Mouse (Mus musculus) stomach, embryonic 14.5 days (tissue): ENCODE measurements around the gene Gramd1a. TPM values are rescaled to one million over a fixed set of nuclear protein-coding genes. Genes with fewer than 3 reads are reported as not detected.

Experiments
- ATAC-seq: fragments of 200-750 bp; cut with Nextera tagmentation; 2 replicates; pipeline ENCODE4 v1.8.0; 2017; ENCODE audit warnings: low read depth, moderate TSS enrichment; ENCODE audit not compliant: insufficient number of reproducible peaks, insufficient read depth, low FRiP score
- H3K27ac ChIP-seq: fragments of 300-500 bp; sonication (generic); 2 replicates; pipeline ENCODE4 v1.5.1; 2014; ENCODE audit warnings: mild to moderate bottlenecking, low read length, moderate library complexity, mixed read lengths
- H3K27me3 ChIP-seq: fragments of 300-500 bp; sonication (generic); 2 replicates; pipeline ENCODE4 v1.6.1; 2014; ENCODE audit warnings: low read length, control low read depth, mixed read lengths; ENCODE audit not compliant: control insufficient read depth, insufficient read depth
- H3K36me3 ChIP-seq: fragments of 300-500 bp; sonication (generic); 2 replicates; pipeline ENCODE4 v1.6.1; 2014; ENCODE audit warnings: mild to moderate bottlenecking, control low read depth, low read length, moderate library complexity, mixed read lengths; ENCODE audit not compliant: control insufficient read depth, insufficient read depth
- H3K4me1 ChIP-seq: fragments of 300-500 bp; sonication (generic); 2 replicates; pipeline ENCODE4 v1.6.1; 2014; ENCODE audit warnings: low read length, control low read depth, mixed read lengths; ENCODE audit not compliant: control insufficient read depth, insufficient read depth
- H3K4me2 ChIP-seq: fragments of 300-500 bp; sonication (generic); replicated peaks from 2 replicates; pipeline ENCODE4 v1.6.1; 2014; ENCODE audit warnings: low read depth, low read length, control low read depth
- H3K4me3 ChIP-seq: fragments of 300-500 bp; sonication (generic); 2 replicates; pipeline ENCODE4 v1.5.1; 2014; ENCODE audit warnings: low read depth, low read length, control low read depth
- H3K9ac ChIP-seq: fragments of 300-500 bp; sonication (generic); replicated peaks from 2 replicates; pipeline ENCODE4 v1.6.1; 2014; ENCODE audit warnings: low read depth, mild to moderate bottlenecking, control low read depth, low read length, moderate library complexity, mixed read lengths
- H3K9me3 ChIP-seq: fragments of 300-500 bp; sonication (generic); 2 replicates; pipeline ENCODE4 v1.6.1; 2016; ENCODE audit warnings: low read depth, low read length, control low read depth; ENCODE audit not compliant: control insufficient read depth
- WGBS: fragments of 180-500 bp; shearing (Covaris S2); extraction: QIAGEN DNeasy Blood & Tissue Kit; methylation state at CpG from one replicate; pipeline ENCODE4 v1.1.7; 2014; 5-methylcytosine and 5-hydroxymethylcytosine counted together
- polyA plus RNA-seq: library from polyadenylated mRNA; unstranded; fragments of >200 nt; fragmentation: Nextera tagmentation; extraction: Ambion mirVana; gene quantifications from 2 replicates; pipeline ENCODE4 v1.2.1, GENCODE M21; 2014

Gramd1a gene
- polyA plus RNA-seq, 1 experiment from 2014 or later: 62.1 TPM

DNA sequence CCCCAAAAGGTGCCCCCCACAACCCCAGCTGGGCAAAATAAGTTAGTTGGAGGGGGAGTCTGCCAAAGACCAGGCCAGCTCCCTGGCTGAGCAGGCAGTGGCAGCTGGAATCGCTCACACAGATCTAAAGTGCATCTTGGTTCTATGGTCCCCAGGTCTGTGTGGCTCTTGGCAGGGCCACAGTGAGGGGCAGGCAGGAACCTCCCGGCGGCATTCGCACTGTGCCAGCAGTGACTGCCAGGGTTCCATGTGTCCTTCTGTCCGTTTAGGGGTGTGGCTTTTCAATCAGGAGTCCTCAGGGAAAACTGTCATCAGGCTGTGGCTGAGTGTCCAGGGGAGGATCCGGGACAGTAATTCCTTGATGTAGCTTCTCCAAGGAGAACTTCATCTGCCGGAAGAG, 25.5 kb downstream of the Gramd1a start:
- Histone ChIP-seq H3K9me3 (no peaks in the 10 kb centered on the region), H3K4me2 (no peak overlapping the region), H3K27me3 (peaks cover 7% of the 10 kb centered on the region; the same call in 1 of the 2 replicates), H3K36me3 (peaks cover 62% of the 10 kb centered on the region), H3K4me3 (no peak overlapping the region), H3K9ac (no peak overlapping the region), H3K4me1 (0 out of 2 replicates have a peak, but pooled peaks cover 4% of the 10 kb centered on the region), H3K27ac (no peak overlapping the region)
- ATAC-seq: no peak
- WGBS: 91% methylated on average over 7 of the region's 7 CpGs

DNA sequence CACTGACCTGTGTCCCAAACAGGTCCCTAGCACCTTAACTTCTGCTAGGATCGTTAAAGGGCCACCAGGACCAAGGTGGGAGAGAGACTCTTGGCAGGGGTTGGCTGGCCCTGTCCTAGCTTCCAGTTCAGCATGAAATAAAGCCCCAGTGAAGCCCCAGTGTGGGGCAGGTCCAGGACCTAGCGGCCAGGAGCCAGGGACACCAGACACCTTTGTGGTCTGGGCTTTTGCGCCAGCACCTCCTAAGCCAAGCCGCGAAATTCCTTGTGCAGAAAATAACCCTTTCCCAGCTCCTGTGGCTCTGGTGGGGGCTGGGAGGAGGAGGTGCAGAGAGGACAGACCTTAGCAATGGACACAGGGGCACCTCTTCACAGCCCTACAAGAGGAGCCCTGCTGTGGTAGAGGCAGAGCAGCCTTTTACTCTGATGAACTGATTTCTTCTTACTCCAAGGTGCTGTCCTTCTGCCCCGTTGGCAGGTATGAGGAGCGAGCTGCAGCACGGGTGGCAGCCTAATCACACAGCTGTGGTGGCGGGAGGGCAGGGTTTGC, 27.5 kb downstream of the Gramd1a start:
- Histone ChIP-seq H3K36me3 (peaks cover 46% of the 10 kb centered on the region), H3K27me3 (peaks cover 7% of the 10 kb centered on the region; the same call in 1 of the 2 replicates), H3K4me3 (no peak overlapping the region), H3K4me2 (no peak overlapping the region), H3K27ac (no peak overlapping the region), H3K4me1 (0 out of 2 replicates have a peak, but pooled peaks cover 4% of the 10 kb centered on the region), H3K9me3 (no peaks in the 10 kb centered on the region), H3K9ac (no peak overlapping the region)
- ATAC-seq: no peak
- 63% methylated on average over 9 of the region's 9 CpGs for WGBS

DNA sequence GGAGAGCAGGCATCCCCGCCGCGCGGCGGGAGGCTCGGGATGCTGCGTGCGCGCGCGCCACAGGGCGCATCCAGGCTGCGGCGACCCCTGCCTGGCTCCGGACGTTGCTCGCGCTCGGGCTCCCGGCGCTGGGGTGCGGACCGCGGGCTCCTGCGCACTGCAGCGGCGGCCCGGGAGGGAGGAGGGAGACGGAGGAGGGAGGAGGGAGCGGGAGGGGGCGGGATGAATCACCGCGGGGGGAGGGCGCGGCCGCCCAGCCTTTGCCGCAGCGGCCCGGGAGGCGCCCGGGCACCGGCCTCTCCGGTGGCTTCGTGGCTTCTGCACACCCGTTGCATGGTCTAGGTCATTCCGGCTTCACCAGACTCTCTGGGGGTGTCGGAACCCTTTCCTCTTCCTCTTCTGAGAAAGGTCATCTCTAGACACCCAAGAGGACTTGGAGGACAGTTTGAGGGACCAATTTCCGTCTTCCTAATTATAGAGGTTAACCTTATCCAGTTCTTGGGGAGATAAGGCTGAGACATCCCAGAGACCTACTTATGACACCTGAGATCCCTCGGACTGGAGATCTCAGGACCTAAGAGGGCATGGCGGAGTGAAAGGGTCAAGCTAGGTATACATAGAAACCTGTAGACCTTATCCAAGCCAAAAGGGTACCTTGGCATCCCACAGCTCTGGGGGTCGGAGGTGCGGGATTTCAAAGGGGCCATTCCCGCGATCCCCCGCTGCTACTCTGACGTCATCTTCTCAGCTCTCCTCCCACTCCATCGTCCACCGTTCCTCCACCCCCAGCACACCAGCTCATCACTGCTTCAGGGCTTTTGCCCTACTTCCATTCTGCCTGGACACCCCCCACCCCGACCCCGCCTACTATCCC, 28.6 kb downstream of the Gramd1a start, which contains the start of gene Scn1b:
Scn1b (minus strand) TSS at position 153 of the 874 bp plus-strand sequence.
- Histone ChIP-seq H3K4me3 (peak within 1 kb of the TSS; percentile 47), H3K4me2 (peak within 1 kb of the TSS; percentile 96), H3K4me1 (0 out of 2 replicates have a peak, but pooled peaks cover 4% of the 10 kb centered on the region), H3K36me3 (peaks cover 35% of the 10 kb centered on the region), H3K9ac (peak within 1 kb of the TSS; percentile 46; the same call in 1 of the 2 replicates), H3K27me3 (peaks cover 7% of the 10 kb centered on the region; the same call in 1 of the 2 replicates), H3K27ac (no peak within 1 kb of the TSS), H3K9me3 (no peaks in the 10 kb centered on the region)
- 1% methylated on average over 35 of the region's 60 CpGs for WGBS
- ATAC-seq: peak; percentile 30; the same call in 1 of the 2 replicates

DNA sequence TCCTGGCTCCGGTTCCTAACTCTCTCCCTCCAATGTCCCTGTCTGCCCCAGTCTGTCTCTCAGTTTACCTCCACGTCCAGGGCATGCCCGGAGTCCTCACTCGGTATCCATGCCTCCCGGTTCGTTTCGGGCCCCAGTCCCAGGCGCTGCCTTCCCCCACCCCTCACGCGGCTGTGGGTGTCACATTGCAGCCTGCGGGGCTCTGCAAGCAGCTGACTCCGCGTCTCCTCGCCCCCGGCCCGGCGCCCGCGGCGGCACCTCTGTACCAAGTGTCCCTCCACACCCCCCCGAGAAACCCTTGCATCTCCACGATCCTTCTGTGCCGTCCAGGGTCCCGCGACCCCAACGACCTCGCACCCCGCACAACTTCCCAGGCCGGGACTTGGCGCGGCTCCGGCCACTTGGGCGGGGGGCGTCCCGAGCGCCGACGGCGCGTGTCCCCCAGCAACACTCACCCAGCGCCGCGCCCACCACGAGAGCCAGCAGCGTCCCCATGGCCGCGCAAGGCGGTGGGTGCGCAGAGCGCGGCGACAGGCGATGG, 29.4 kb downstream of the Gramd1a start:
- H3K4me3 ChIP-seq: peak overlapping the region; percentile 47
- H3K9me3 ChIP-seq: no peaks in the 10 kb centered on the region
- 2% methylated on average over 53 of the region's 53 CpGs for WGBS
- 0 out of 2 replicates have a peak, but pooled peaks cover 4% of the 10 kb centered on the region for H3K4me1 ChIP-seq
- H3K36me3 ChIP-seq: peaks cover 27% of the 10 kb centered on the region
- H3K9ac ChIP-seq: peak overlapping the region; percentile 46; the same call in 1 of the 2 replicates
- no peak overlapping the region for H3K27ac ChIP-seq
- peaks cover 7% of the 10 kb centered on the region; the same call in 1 of the 2 replicates for H3K27me3 ChIP-seq
- H3K4me2 ChIP-seq: peak overlapping the region; percentile 96
- no peak for ATAC-seq

DNA sequence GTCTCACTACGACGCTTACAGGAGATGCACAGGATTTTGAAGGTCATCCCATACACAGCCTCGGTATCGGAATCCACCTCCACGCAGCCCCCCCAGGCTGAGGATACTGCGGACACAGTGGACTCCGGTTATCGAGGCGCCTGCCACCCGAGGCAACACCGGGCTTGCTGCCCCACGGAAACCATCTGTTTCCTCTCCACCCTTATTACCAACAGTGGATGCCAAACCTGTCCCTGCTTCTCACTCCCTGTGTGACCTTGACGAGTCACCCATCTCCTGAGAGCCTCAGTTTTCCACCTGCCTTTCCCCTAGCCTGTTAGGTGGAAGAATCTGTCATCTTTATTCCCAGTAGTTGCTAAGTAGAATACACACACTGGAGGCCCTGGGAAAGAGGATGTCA, 30.6 kb downstream of the Gramd1a start:
- Histone ChIP-seq H3K4me2 (no peak overlapping the region), H3K4me1 (0 out of 2 replicates have a peak, but pooled peaks cover 4% of the 10 kb centered on the region), H3K9ac (no peak overlapping the region), H3K27me3 (peaks cover 7% of the 10 kb centered on the region; the same call in 1 of the 2 replicates), H3K9me3 (no peaks in the 10 kb centered on the region), H3K36me3 (peaks cover 17% of the 10 kb centered on the region), H3K4me3 (no peak overlapping the region), H3K27ac (no peak overlapping the region)
- ATAC-seq: no peak
- WGBS: 78% methylated on average over 13 of the region's 13 CpGs

DNA sequence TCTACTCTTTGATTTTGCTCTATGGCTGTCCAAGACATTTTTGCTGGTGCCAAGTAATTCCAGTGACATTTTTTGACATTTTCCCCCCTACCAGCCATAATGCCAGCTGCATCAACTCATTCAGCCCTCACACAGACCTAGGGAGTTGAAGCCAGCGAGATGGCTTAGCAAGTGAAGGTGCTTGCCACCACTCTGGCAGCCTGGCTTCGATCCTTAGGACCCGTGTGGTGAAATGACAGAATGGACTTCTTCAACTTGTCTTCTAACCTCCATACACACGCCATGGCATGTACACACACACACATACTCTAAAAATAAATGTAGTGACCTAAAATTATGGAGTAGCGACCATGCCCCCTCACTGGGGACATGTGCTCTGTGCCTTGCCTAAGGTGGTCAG, 31.3 kb downstream of the Gramd1a start:
- no peak overlapping the region for H3K27ac ChIP-seq
- no peak overlapping the region for H3K4me3 ChIP-seq
- peaks cover 10% of the 10 kb centered on the region; the same call in 1 of the 2 replicates for H3K36me3 ChIP-seq
- no peak for ATAC-seq
- H3K9ac ChIP-seq: no peak overlapping the region
- no peaks in the 10 kb centered on the region for H3K9me3 ChIP-seq
- H3K4me2 ChIP-seq: no peak overlapping the region
- H3K4me1 ChIP-seq: 0 out of 2 replicates have a peak, but pooled peaks cover 4% of the 10 kb centered on the region
- H3K27me3 ChIP-seq: peaks cover 7% of the 10 kb centered on the region; the same call in 1 of the 2 replicates
- WGBS: 84% methylated on average over 5 of the region's 5 CpGs

DNA sequence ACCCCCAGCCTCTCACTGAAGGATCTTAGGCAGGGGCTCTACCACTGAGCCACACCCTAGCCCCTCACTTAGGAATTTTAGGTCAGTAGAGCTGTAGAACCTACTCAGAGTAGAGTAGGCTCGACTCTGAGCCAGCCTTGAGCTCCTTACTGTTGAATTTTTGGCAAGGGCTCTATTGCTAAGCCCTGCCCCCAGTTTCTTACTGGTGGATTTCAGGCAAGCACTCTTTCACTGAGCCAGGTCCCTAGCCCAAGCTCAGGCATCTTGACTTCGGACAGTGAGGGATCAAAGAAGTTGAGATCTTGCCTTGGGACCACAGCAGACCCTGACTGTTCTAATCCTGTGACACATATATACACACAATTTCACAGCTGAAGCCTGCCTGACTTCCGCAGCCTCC, 32.0 kb downstream of the Gramd1a start:
- no peak overlapping the region for H3K4me3 ChIP-seq

More for the DNA sequence above, 32.0 kb downstream of the Gramd1a start:
- peaks cover 7% of the 10 kb centered on the region; the same call in 1 of the 2 replicates for H3K27me3 ChIP-seq
- no peak for ATAC-seq
- 0 out of 2 replicates have a peak, but pooled peaks cover 4% of the 10 kb centered on the region for H3K4me1 ChIP-seq
- H3K4me2 ChIP-seq: no peak overlapping the region
- no peak overlapping the region for H3K27ac ChIP-seq
- H3K9me3 ChIP-seq: no peaks in the 10 kb centered on the region
- peaks cover 3% of the 10 kb centered on the region; the same call in 1 of the 2 replicates for H3K36me3 ChIP-seq
- H3K9ac ChIP-seq: no peak overlapping the region
- 73% methylated on average over 3 of the region's 3 CpGs for WGBS
